Mouse (Mus musculus): ENCODE measurements around the gene Abl1. TPM values are rescaled to one million over a fixed set of nuclear protein-coding genes. Genes with fewer than 3 reads are reported as not detected.
A peak's percentile ranks its signal among the peaks of the same experiment; 100 is the strongest.

Gene Abl1
- polyA plus RNA-seq, 1 experiment: 68.6 TPM

GRCm38 (mm10) chr2:31790728-31791251 lies 102.6 kb downstream of the Abl1 start:
- TF ChIP-seq POLR2A (IDR thresholded peaks at IDR 0.05; ENCODE audit: borderline replicate concordance, extremely low read depth, insufficient read depth, insufficient read length, poor library complexity, severe bottlenecking) (no peak), CTCF (IDR thresholded peaks at IDR 0.05; ENCODE audit: borderline replicate concordance, extremely low read depth, insufficient read depth, insufficient read length) (no peak)
- no peak for DNase-seq (ENCODE audit: low read depth)

- TF ChIP-seq POLR2A (IDR thresholded peaks at IDR 0.05; ENCODE audit: borderline replicate concordance, extremely low read depth, insufficient read depth, insufficient read length, poor library complexity, severe bottlenecking) (no peak), CTCF (IDR thresholded peaks at IDR 0.05; ENCODE audit: borderline replicate concordance, extremely low read depth, insufficient read depth, insufficient read length) (no peak)
- DNase-seq (ENCODE audit: low read depth): no peak
Observed at GRCm38 (mm10) chr2:31791260-31791659, 103.1 kb downstream of the Abl1 start.

- DNase-seq (ENCODE audit: low read depth): no peak
- TF ChIP-seq POLR2A (IDR thresholded peaks at IDR 0.05; ENCODE audit: borderline replicate concordance, extremely low read depth, insufficient read depth, insufficient read length, poor library complexity, severe bottlenecking) (no peak), CTCF (IDR thresholded peaks at IDR 0.05; ENCODE audit: borderline replicate concordance, extremely low read depth, insufficient read depth, insufficient read length) (no peak)
Observed at GRCm38 (mm10) chr2:31792611-31793010, 104.4 kb downstream of the Abl1 start.

- TF ChIP-seq CTCF (IDR thresholded peaks at IDR 0.05; ENCODE audit: borderline replicate concordance, extremely low read depth, insufficient read depth, insufficient read length) (no peak), POLR2A (IDR thresholded peaks at IDR 0.05; ENCODE audit: borderline replicate concordance, extremely low read depth, insufficient read depth, insufficient read length, poor library complexity, severe bottlenecking) (no peak)
- DNase-seq (ENCODE audit: low read depth): no peak
Observed at GRCm38 (mm10) chr2:31796943-31797342, 108.8 kb downstream of the Abl1 start.

GRCm38 (mm10) chr2:31801416-31801815 lies 113.2 kb downstream of the Abl1 start:
- DNase-seq (ENCODE audit: low read depth): no peak
- no peak for TF ChIP-seq CTCF (IDR thresholded peaks at IDR 0.05; ENCODE audit: borderline replicate concordance, extremely low read depth, insufficient read depth, insufficient read length)
- TF ChIP-seq POLR2A (IDR thresholded peaks at IDR 0.05; ENCODE audit: borderline replicate concordance, extremely low read depth, insufficient read depth, insufficient read length, poor library complexity, severe bottlenecking): no peak

- TF ChIP-seq POLR2A (IDR thresholded peaks at IDR 0.05; ENCODE audit: borderline replicate concordance, extremely low read depth, insufficient read depth, insufficient read length, poor library complexity, severe bottlenecking) (no peak), CTCF (IDR thresholded peaks at IDR 0.05; ENCODE audit: borderline replicate concordance, extremely low read depth, insufficient read depth, insufficient read length) (no peak)
- no peak for DNase-seq (ENCODE audit: low read depth)
Observed at GRCm38 (mm10) chr2:31802811-31803210, 114.6 kb downstream of the Abl1 start.

GRCm38 (mm10) chr2:31803480-31803879 lies 115.3 kb downstream of the Abl1 start:
- TF ChIP-seq CTCF (IDR thresholded peaks at IDR 0.05; ENCODE audit: borderline replicate concordance, extremely low read depth, insufficient read depth, insufficient read length) (no peak), POLR2A (IDR thresholded peaks at IDR 0.05; ENCODE audit: borderline replicate concordance, extremely low read depth, insufficient read depth, insufficient read length, poor library complexity, severe bottlenecking) (no peak)
- no peak for DNase-seq (ENCODE audit: low read depth)

GRCm38 (mm10) chr2:31806639-31807382 lies 118.6 kb downstream of the Abl1 start:
- no peak for TF ChIP-seq POLR2A (IDR thresholded peaks at IDR 0.05; ENCODE audit: borderline replicate concordance, extremely low read depth, insufficient read depth, insufficient read length, poor library complexity, severe bottlenecking)
- no peak for TF ChIP-seq CTCF (IDR thresholded peaks at IDR 0.05; ENCODE audit: borderline replicate concordance, extremely low read depth, insufficient read depth, insufficient read length)
- peak; percentile 80 for DNase-seq (ENCODE audit: low read depth)

- TF ChIP-seq CTCF (IDR thresholded peaks at IDR 0.05; ENCODE audit: borderline replicate concordance, extremely low read depth, insufficient read depth, insufficient read length) (peak; percentile 23; the same call in 1 of the 2 replicates), POLR2A (IDR thresholded peaks at IDR 0.05; ENCODE audit: borderline replicate concordance, extremely low read depth, insufficient read depth, insufficient read length, poor library complexity, severe bottlenecking) (no peak)
- DNase-seq (ENCODE audit: low read depth): peak; percentile 65
Observed at GRCm38 (mm10) chr2:31808410-31809357, 120.5 kb downstream of the Abl1 start.

GRCm38 (mm10) chr2:31809358-31809740 lies 121.2 kb downstream of the Abl1 start:
- no peak for TF ChIP-seq CTCF (IDR thresholded peaks at IDR 0.05; ENCODE audit: borderline replicate concordance, extremely low read depth, insufficient read depth, insufficient read length)
- no peak for TF ChIP-seq POLR2A (IDR thresholded peaks at IDR 0.05; ENCODE audit: borderline replicate concordance, extremely low read depth, insufficient read depth, insufficient read length, poor library complexity, severe bottlenecking)
- no peak for DNase-seq (ENCODE audit: low read depth)

- DNase-seq (ENCODE audit: low read depth): no peak
- TF ChIP-seq CTCF (IDR thresholded peaks at IDR 0.05; ENCODE audit: borderline replicate concordance, extremely low read depth, insufficient read depth, insufficient read length): no peak
- no peak for TF ChIP-seq POLR2A (IDR thresholded peaks at IDR 0.05; ENCODE audit: borderline replicate concordance, extremely low read depth, insufficient read depth, insufficient read length, poor library complexity, severe bottlenecking)
Observed at GRCm38 (mm10) chr2:31810444-31810843, 122.3 kb downstream of the Abl1 start, which contains the start of gene Qrfp. Gene Qrfp, minus strand, starts transcription at chr2:31810580.

All from brain, embryonic 14.5 days (tissue).